Mouse (Mus musculus): ENCODE results near the gene Ccdc13. TPM values are rescaled to one million over a fixed set of nuclear protein-coding genes. Genes with fewer than 3 reads are reported as not detected.

Gene Ccdc13
- total RNA-seq, 4 experiments from 2014 or later: 6.1 to 7.6 (median 6.5) TPM

GRCm38 (mm10) chr9:121760271-121761090 is 78.8 kb downstream of the Ccdc13 start:
- DNase-seq (ENCODE audit: low spot score in 2 of 2): peak in 1 of 2 experiments; percentile 65

- peak; percentile 62 to 73 for DNase-seq (ENCODE audit: low spot score in 2 of 2)
Observed at GRCm38 (mm10) chr9:121759091-121760081, 79.9 kb downstream of the Ccdc13 start, which contains the start of gene Zfp651. Gene Zfp651 (plus strand): TSS chr9:121759330.

GRCm38 (mm10) chr9:121757835-121758814 is 81.1 kb downstream of the Ccdc13 start:
- peak in 1 of 2 experiments; percentile 23 for DNase-seq (ENCODE audit: low spot score in 2 of 2)

GRCm38 (mm10) chr9:121757432-121757831 is 81.8 kb downstream of the Ccdc13 start:
- peak in 1 of 2 experiments; percentile 37 for DNase-seq (ENCODE audit: low spot score in 2 of 2)

GRCm38 (mm10) chr9:121756785-121757184 is 82.5 kb downstream of the Ccdc13 start:
- DNase-seq (ENCODE audit: low spot score in 2 of 2): no peak

GRCm38 (mm10) chr9:121754624-121755023 is 84.6 kb downstream of the Ccdc13 start:
- no peak for DNase-seq (ENCODE audit: low spot score in 2 of 2)

- peak in 1 of 2 experiments; percentile 54 for DNase-seq (ENCODE audit: low spot score in 2 of 2)
Observed at GRCm38 (mm10) chr9:121752774-121753173, 86.5 kb downstream of the Ccdc13 start.

Other genes starting within 250 kb of the Ccdc13 start
- gene Lyzl4, start 197.4 kb downstream of the Ccdc13 start, total RNA-seq (2022): 1 to 10 TPM; 1.2 to 4.4 (median 2.4) TPM
- gene Vipr1, start 196.7 kb downstream of the Ccdc13 start, total RNA-seq (2022): 10 to 100 TPM; 20.8 to 23.8 (median 21.7) TPM
- 10 to 100 TPM; 24.9 to 28.6 (median 26.6) TPM for gene Sec22c, start 134.0 kb downstream of the Ccdc13 start, total RNA-seq (2022)
- 10 to 100 TPM; 77.1 to 81.7 (median 78.5) TPM for gene Ss18l2, start 129.1 kb downstream of the Ccdc13 start, total RNA-seq (2022)
- gene Nktr, start 120.3 kb downstream of the Ccdc13 start, total RNA-seq (2022): 100 to 1,000 TPM in 1 of 4 experiments, 10 to 100 TPM in 3; 89.5 to 103 (median 92.6) TPM
- 100 to 1,000 TPM in 3 of 4 experiments, 10 to 100 TPM in 1; 96.9 to 107 (median 105) TPM for gene Zfp651, start 80.1 kb downstream of the Ccdc13 start, total RNA-seq (2022)
- gene Klhl40, start 61.9 kb downstream of the Ccdc13 start, total RNA-seq (2022): 10 to 100 TPM in 1 of 4 experiments, 1 to 10 TPM in 3; 7.6 to 10.9 (median 8.8) TPM
- gene Hhatl, start 47.0 kb downstream of the Ccdc13 start, total RNA-seq (2022): 10 to 100 TPM; 18.6 to 24.6 (median 23.2) TPM
- 100 to 1,000 TPM in 1 of 4 experiments, 10 to 100 TPM in 3; 86.5 to 102 (median 89.7) TPM for gene Higd1a, start 18.9 kb upstream of the Ccdc13 start, total RNA-seq (2022)
- gene Ackr2, start 58.9 kb upstream of the Ccdc13 start, total RNA-seq (2022): 10 to 100 TPM in 1 of 4 experiments, 1 to 10 TPM in 3; 4.5 to 11.2 (median 5.5) TPM
- gene Cyp8b1, start 76.8 kb upstream of the Ccdc13 start, total RNA-seq (2022): not detected
- gene Fam198a, start 111.5 kb upstream of the Ccdc13 start, total RNA-seq (2022): 1 to 10 TPM; 5.1 to 6.9 (median 6.5) TPM
- gene Pomgnt2, start 157.6 kb upstream of the Ccdc13 start, total RNA-seq (2022): 10 to 100 TPM; 40.1 to 46.1 (median 41.8) TPM